Mouse (Mus musculus): Measurements from ENCODE around the gene Tln2. TPM values are rescaled to one million over a fixed set of nuclear protein-coding genes. Genes with fewer than 3 reads are reported as not detected.

Tln2 gene
- polyA plus RNA-seq, 1 experiment, result 0.01 TPM

DNA sequence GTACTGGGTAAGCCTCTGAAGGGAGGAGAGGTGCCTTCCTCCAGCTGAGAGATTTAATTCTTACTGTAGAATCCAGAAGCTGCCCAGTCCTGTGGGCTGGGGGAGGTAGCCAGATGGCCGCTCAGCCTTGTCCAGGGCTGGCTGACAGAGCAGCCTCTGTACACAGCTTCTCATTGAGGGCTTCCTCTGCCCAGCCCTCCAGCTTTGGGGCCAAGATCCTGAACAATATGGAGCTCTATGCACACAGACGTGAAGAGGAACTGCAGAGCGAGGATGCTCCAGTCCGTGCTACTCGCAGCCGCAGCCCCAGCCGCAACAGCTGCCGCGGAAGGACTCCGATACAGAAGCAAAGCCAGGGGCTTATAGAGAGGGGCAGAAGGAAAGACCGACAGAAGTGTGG lies 294.0 kb downstream of the Tln2 start:
- peaks cover 9% of the 10 kb centered on the region for H3K4me1 ChIP-seq (ENCODE audit: control insufficient read depth)
- H3K27me3 ChIP-seq (ENCODE audit: control insufficient read depth), result no peaks in the 10 kb centered on the region
- no peaks in the 10 kb centered on the region for H3K36me3 ChIP-seq (ENCODE audit: control insufficient read depth)
- no peak overlapping the region for H3K4me3 ChIP-seq (replicated peaks)
- H3K9me3 ChIP-seq (ENCODE audit: control insufficient read depth, low read length), result no peaks in the 10 kb centered on the region
- TF ChIP-seq TAL1 (IDR thresholded peaks at IDR 0.05; ENCODE audit: low read length) (no peak), GATA1 (IDR thresholded peaks at IDR 0.05; ENCODE audit: low read length) (no peak)

- H3K4me3 ChIP-seq (replicated peaks), result no peak overlapping the region
- no peaks in the 10 kb centered on the region for H3K9me3 ChIP-seq (ENCODE audit: control insufficient read depth, low read length)
- peaks cover 9% of the 10 kb centered on the region for H3K4me1 ChIP-seq (ENCODE audit: control insufficient read depth)
- no peaks in the 10 kb centered on the region for H3K36me3 ChIP-seq (ENCODE audit: control insufficient read depth)
- no peaks in the 10 kb centered on the region for H3K27me3 ChIP-seq (ENCODE audit: control insufficient read depth)
- no peak for TF ChIP-seq TAL1 (IDR thresholded peaks at IDR 0.05; ENCODE audit: low read length)
- no peak for TF ChIP-seq GATA1 (IDR thresholded peaks at IDR 0.05; ENCODE audit: low read length)
Measured at GRCm38 (mm10) chr9:67264896-67265295, 294.6 kb downstream of the Tln2 start.

DNA sequence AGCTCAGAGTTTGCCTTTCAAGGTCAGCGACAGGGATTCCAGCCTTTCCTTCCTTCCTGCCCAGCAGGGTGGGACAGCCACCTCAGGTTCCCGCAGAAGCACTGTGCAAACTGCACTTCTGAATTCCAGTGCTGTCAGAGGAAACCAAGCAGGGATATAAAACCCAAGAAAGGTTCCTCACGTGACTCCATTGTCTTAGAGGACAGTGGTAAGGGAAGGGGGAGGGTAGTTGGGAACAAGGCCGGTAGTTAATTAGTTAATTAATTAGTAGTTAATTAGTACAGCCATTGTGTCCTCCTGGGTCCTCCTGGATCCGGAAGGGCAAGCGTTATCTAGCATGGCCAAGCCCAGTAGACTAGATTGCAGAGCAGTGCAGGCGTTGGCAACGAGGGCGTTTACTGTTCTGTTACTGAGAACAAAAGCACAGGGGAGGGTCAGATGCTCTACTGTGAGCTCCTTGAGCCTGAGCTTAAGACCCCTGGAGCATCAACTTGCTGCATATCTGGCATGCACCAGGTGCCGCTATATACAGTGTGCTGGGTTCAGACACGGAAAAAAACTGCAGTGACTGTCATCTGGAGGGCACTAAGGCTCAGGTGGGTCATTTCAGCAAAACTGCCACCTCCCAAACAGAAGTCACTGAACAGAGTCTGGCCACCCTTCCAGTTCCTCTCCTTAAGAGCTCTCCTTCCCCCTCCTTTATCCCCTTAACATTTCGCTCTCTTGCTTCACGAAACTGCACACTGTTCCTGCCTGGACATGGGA lies 298.5 kb downstream of the Tln2 start:
- Histone ChIP-seq H3K27me3 (ENCODE audit: control insufficient read depth) (no peaks in the 10 kb centered on the region), H3K36me3 (ENCODE audit: control insufficient read depth) (no peaks in the 10 kb centered on the region; the same call in 1 of the 2 replicates), H3K4me3 (replicated peaks) (no peak overlapping the region), H3K4me1 (ENCODE audit: control insufficient read depth) (peaks cover 9% of the 10 kb centered on the region), H3K9me3 (ENCODE audit: control insufficient read depth, low read length) (no peaks in the 10 kb centered on the region)
- no peak for TF ChIP-seq GATA1 (IDR thresholded peaks at IDR 0.05; ENCODE audit: low read length)
- no peak for TF ChIP-seq TAL1 (IDR thresholded peaks at IDR 0.05; ENCODE audit: low read length)

GRCm38 (mm10) chr9:67250141-67250540 lies 309.4 kb downstream of the Tln2 start:
- TF ChIP-seq TAL1 (IDR thresholded peaks at IDR 0.05; ENCODE audit: low read length) (no peak), GATA1 (IDR thresholded peaks at IDR 0.05; ENCODE audit: low read length) (no peak)
- H3K4me1 ChIP-seq (ENCODE audit: control insufficient read depth), result no peaks in the 10 kb centered on the region
- no peaks in the 10 kb centered on the region for H3K27me3 ChIP-seq (ENCODE audit: control insufficient read depth)
- no peaks in the 10 kb centered on the region for H3K9me3 ChIP-seq (ENCODE audit: control insufficient read depth, low read length)
- no peak overlapping the region for H3K4me3 ChIP-seq (replicated peaks)
- no peaks in the 10 kb centered on the region for H3K36me3 ChIP-seq (ENCODE audit: control insufficient read depth)

- no peak for TF ChIP-seq GATA1 (IDR thresholded peaks at IDR 0.05; ENCODE audit: low read length)
- no peak for TF ChIP-seq TAL1 (IDR thresholded peaks at IDR 0.05; ENCODE audit: low read length)
- H3K9me3 ChIP-seq (ENCODE audit: control insufficient read depth, low read length), result no peaks in the 10 kb centered on the region
Measured at GRCm38 (mm10) chr9:67247365-67247950, 312.0 kb downstream of the Tln2 start.

GRCm38 (mm10) chr9:67245265-67245664 lies 314.2 kb downstream of the Tln2 start:
- no peaks in the 10 kb centered on the region for H3K4me1 ChIP-seq (ENCODE audit: control insufficient read depth)
- H3K36me3 ChIP-seq (ENCODE audit: control insufficient read depth), result no peaks in the 10 kb centered on the region
- H3K27me3 ChIP-seq (ENCODE audit: control insufficient read depth), result no peaks in the 10 kb centered on the region
- H3K9me3 ChIP-seq (ENCODE audit: control insufficient read depth, low read length), result no peaks in the 10 kb centered on the region
- H3K4me3 ChIP-seq (replicated peaks), result no peak overlapping the region
- no peak for TF ChIP-seq GATA1 (IDR thresholded peaks at IDR 0.05; ENCODE audit: low read length)

More at GRCm38 (mm10) chr9:67247365-67247950, 312.0 kb downstream of the Tln2 start:
- no peaks in the 10 kb centered on the region for H3K36me3 ChIP-seq (ENCODE audit: control insufficient read depth)
- H3K4me3 ChIP-seq (replicated peaks), result no peak overlapping the region
- no peaks in the 10 kb centered on the region for H3K27me3 ChIP-seq (ENCODE audit: control insufficient read depth)
- no peaks in the 10 kb centered on the region for H3K4me1 ChIP-seq (ENCODE audit: control insufficient read depth)

GRCm38 (mm10) chr9:67241683-67242082 lies 317.8 kb downstream of the Tln2 start:
- H3K4me1 ChIP-seq (ENCODE audit: control insufficient read depth), result no peaks in the 10 kb centered on the region
- H3K27me3 ChIP-seq (ENCODE audit: control insufficient read depth), result no peaks in the 10 kb centered on the region
- no peak for TF ChIP-seq TAL1 (IDR thresholded peaks at IDR 0.05; ENCODE audit: low read length)
- TF ChIP-seq GATA1 (IDR thresholded peaks at IDR 0.05; ENCODE audit: low read length), result no peak
- H3K4me3 ChIP-seq (replicated peaks), result no peak overlapping the region
- no peaks in the 10 kb centered on the region for H3K36me3 ChIP-seq (ENCODE audit: control insufficient read depth)
- H3K9me3 ChIP-seq (ENCODE audit: control insufficient read depth, low read length), result no peaks in the 10 kb centered on the region

- TF ChIP-seq GATA1 (IDR thresholded peaks at IDR 0.05; ENCODE audit: low read length) (no peak), TAL1 (IDR thresholded peaks at IDR 0.05; ENCODE audit: low read length) (no peak)
Measured at GRCm38 (mm10) chr9:67240456-67240855, 319.0 kb downstream of the Tln2 start.

DNA sequence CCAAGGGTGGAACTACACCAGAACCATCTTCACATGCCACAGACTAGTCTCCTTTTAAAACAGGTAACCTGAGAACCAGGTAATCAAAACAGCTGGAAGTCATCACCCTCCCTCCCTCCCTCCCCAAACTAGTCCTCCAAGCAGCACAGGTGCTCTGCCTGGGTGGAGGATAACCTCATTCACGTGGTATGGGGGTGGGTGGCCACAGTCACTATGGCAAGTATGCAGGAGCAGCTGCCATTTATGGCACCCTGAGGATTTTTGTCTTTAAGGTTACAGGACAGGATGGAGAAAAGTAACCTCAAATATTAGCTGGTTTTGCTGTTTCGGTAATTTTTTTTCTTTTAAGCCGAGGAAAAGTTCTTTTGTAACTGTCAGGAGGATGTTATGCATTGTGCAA lies 322.5 kb downstream of the Tln2 start:
- no peaks in the 10 kb centered on the region for H3K27me3 ChIP-seq (ENCODE audit: control insufficient read depth)
- H3K4me1 ChIP-seq (ENCODE audit: control insufficient read depth), result no peaks in the 10 kb centered on the region
- TF ChIP-seq GATA1 (IDR thresholded peaks at IDR 0.05; ENCODE audit: low read length) (no peak), TAL1 (IDR thresholded peaks at IDR 0.05; ENCODE audit: low read length) (no peak)
- no peaks in the 10 kb centered on the region for H3K36me3 ChIP-seq (ENCODE audit: control insufficient read depth)
- no peaks in the 10 kb centered on the region for H3K9me3 ChIP-seq (ENCODE audit: control insufficient read depth, low read length)
- H3K4me3 ChIP-seq (replicated peaks), result no peak overlapping the region

More at GRCm38 (mm10) chr9:67240456-67240855, 319.0 kb downstream of the Tln2 start:
- H3K9me3 ChIP-seq (ENCODE audit: control insufficient read depth, low read length), result no peaks in the 10 kb centered on the region
- no peaks in the 10 kb centered on the region for H3K4me1 ChIP-seq (ENCODE audit: control insufficient read depth)
- no peak overlapping the region for H3K4me3 ChIP-seq (replicated peaks)
- no peaks in the 10 kb centered on the region for H3K27me3 ChIP-seq (ENCODE audit: control insufficient read depth)
- H3K36me3 ChIP-seq (ENCODE audit: control insufficient read depth), result no peaks in the 10 kb centered on the region
